Mouse (Mus musculus) MEL (cell line): ENCODE results near the gene Prex1.

ENCODE experiments used
- CTCF ChIP-seq, 3 experiments: IDR thresholded peaks in 2 of 3; conservative IDR thresholded peaks in 1 of 3; 2 replicates each; pipeline ENCODE4 v1.5.1; 2011 to 2012; ENCODE audit warnings: low read length in 3 of 3, low read depth in 2 of 3, mild to moderate bottlenecking in 2 of 3, improper control_type of control experiment in 1 of 3, inconsistent platforms in 1 of 3, mixed read lengths in 1 of 3, moderate library complexity in 1 of 3; ENCODE audit not compliant: control insufficient read depth in 1 of 3, insufficient read depth in 1 of 3, poor library complexity in 1 of 3, severe bottlenecking in 1 of 3
- EP300 ChIP-seq, 2 experiments: IDR thresholded peaks; 2 replicates each; pipeline ENCODE4 v1.6.1; 2011; ENCODE audit warnings: improper control_type of control experiment in 2 of 2, low read length in 2 of 2, low read depth in 1 of 2, mild to moderate bottlenecking in 1 of 2
- GATA1 ChIP-seq: IDR thresholded peaks from 2 replicates; pipeline ENCODE4 v1.6.1; 2011; ENCODE audit warnings: low read depth, low read length, improper control_type of control experiment
- JUND ChIP-seq: IDR thresholded peaks from 2 replicates; pipeline ENCODE4 v1.6.1; 2011; ENCODE audit warnings: low read depth, mild to moderate bottlenecking, improper control_type of control experiment, low read length
- POLR2A ChIP-seq, 2 experiments: IDR thresholded peaks; 2 replicates each; pipeline ENCODE4 v1.6.1; 2011 to 2012; ENCODE audit warnings: low read length in 2 of 2, mild to moderate bottlenecking in 2 of 2, control low read depth in 1 of 2, improper control_type of control experiment in 1 of 2, low read depth in 1 of 2, moderate library complexity in 1 of 2; ENCODE audit not compliant: control insufficient read depth in 1 of 2, insufficient read depth in 1 of 2, poor library complexity in 1 of 2
- POLR2AphosphoS2 ChIP-seq: IDR thresholded peaks from 2 replicates; pipeline ENCODE4 v1.6.1; 2011; ENCODE audit warnings: low read length, improper control_type of control experiment
- RCOR1 ChIP-seq: IDR thresholded peaks from 2 replicates; pipeline ENCODE4 v1.6.1; 2012; ENCODE audit warnings: low read depth, mild to moderate bottlenecking, inconsistent platforms, low read length, improper control_type of control experiment
- SMC3 ChIP-seq: IDR thresholded peaks from 2 replicates; pipeline ENCODE4 v1.6.1; 2011; ENCODE audit warnings: low read depth, low read length, improper control_type of control experiment
- ZC3H11A ChIP-seq: IDR thresholded peaks from 2 replicates; pipeline ENCODE4 v1.6.1; 2012; ENCODE audit warnings: low read depth, mild to moderate bottlenecking, inconsistent platforms, low read length, improper control_type of control experiment
- ZKSCAN1 ChIP-seq: IDR thresholded peaks from 2 replicates; pipeline ENCODE4 v1.6.1; 2012; ENCODE audit warnings: low read depth, mild to moderate bottlenecking, inconsistent platforms, low read length, improper control_type of control experiment, moderate library complexity

DNA sequence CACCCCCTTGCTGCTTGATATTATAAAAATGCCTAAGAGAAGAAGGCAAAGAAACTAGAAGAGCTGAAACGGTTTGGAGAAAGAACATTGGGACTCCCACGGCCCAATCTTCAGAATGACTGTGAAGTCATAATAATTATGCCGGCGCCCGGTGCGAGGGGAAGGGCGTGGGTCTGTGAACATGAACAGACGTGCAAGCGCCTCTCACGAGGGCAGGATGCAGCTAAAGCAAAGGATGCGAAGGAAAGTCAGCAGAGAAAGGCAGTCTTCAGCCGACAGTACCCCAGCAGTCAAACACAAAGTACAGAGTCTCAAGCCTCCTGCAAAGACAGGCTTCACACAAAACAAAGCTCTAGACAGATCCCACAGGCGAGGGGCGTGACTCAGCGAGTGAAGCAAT is 49.1 kb downstream of the Prex1 start:
- TF ChIP-seq ZC3H11A = no peak
- no peak for TF ChIP-seq POLR2A (IDR thresholded peaks at IDR 0.05; ENCODE audit: control insufficient read depth in 1 of 2, insufficient read depth in 1 of 2, low read depth in 1 of 2, low read length in 2 of 2, poor library complexity in 1 of 2)
- no peak for TF ChIP-seq CTCF (IDR thresholded peaks at IDR 0.05 in 2 of 3, conservative IDR thresholded peaks at IDR 0.05 in 1 of 3; ENCODE audit: control insufficient read depth in 1 of 3, insufficient read depth in 1 of 3, low read depth in 2 of 3, low read length in 3 of 3, poor library complexity in 1 of 3, severe bottlenecking in 1 of 3)
- no peak for TF ChIP-seq SMC3
- no peak for TF ChIP-seq EP300 (IDR thresholded peaks at IDR 0.05; ENCODE audit: low read depth in 1 of 2, low read length in 2 of 2)
- TF ChIP-seq ZKSCAN1 = no peak
- TF ChIP-seq JUND = no peak
- no peak for TF ChIP-seq POLR2AphosphoS2
- TF ChIP-seq GATA1 = no peak
- no peak for TF ChIP-seq RCOR1
